Mouse (Mus musculus) ES-E14 (cell line): Measurements from ENCODE around the gene Rps6ka1. TPM values are rescaled to one million over a fixed set of nuclear protein-coding genes. Genes with fewer than 3 reads are reported as not detected.

Experiments
- DNase-seq: peaks from one replicate; pipeline ENCODE4 v3.0.0-alpha.2; 2013; ENCODE audit warnings: low read depth, low spot score
- H3K27ac ChIP-seq: 2 replicates; pipeline ENCODE4 v1.5.1; 2012; ENCODE audit warnings: low read depth, mild to moderate bottlenecking, low read length, moderate library complexity, mixed read lengths; ENCODE audit not compliant: poor library complexity, insufficient read depth, severe bottlenecking
- H3K36me3 ChIP-seq: 2 replicates; pipeline ENCODE4 v1.6.1; 2012; ENCODE audit warnings: mild to moderate bottlenecking, low read length, moderate library complexity, mixed read lengths; ENCODE audit not compliant: control insufficient read depth, poor library complexity, insufficient read depth, severe bottlenecking
- H3K4me1 ChIP-seq, 2 experiments: fragments of 150-350 bp in 1 of 2; sonication (generic) in 1 of 2; 2 replicates each; pipeline ENCODE4 v1.6.1; 2012; ENCODE audit warnings: low read length in 2 of 2, mild to moderate bottlenecking in 1 of 2, mixed read lengths in 1 of 2; ENCODE audit not compliant: control insufficient read depth in 2 of 2, insufficient read depth in 2 of 2, poor library complexity in 1 of 2
- H3K4me3 ChIP-seq, 2 experiments: fragments of 150-350 bp in 1 of 2; sonication (generic) in 1 of 2; 2 replicates each; pipeline ENCODE4 v1.5.1; 2012; ENCODE audit warnings: low read length in 2 of 2, low read depth in 1 of 2, mild to moderate bottlenecking in 1 of 2, mixed read lengths in 1 of 2; ENCODE audit not compliant: insufficient read depth in 1 of 2, poor library complexity in 1 of 2, severe bottlenecking in 1 of 2
- H3K9ac ChIP-seq: 2 replicates; pipeline ENCODE4 v1.6.1; 2012; ENCODE audit warnings: low read depth, mild to moderate bottlenecking, low read length, mixed read lengths; ENCODE audit not compliant: poor library complexity, insufficient read depth, severe bottlenecking
- H3K9me3 ChIP-seq: fragments of 150-350 bp; sonication (generic); 2 replicates; pipeline ENCODE4 v1.6.1; 2012; ENCODE audit warnings: low read depth, mild to moderate bottlenecking, low read length; ENCODE audit not compliant: control insufficient read depth, insufficient read depth
- CHD2 ChIP-seq: IDR thresholded peaks from 2 replicates; pipeline ENCODE4 v1.6.1; 2014; ENCODE audit warnings: mild to moderate bottlenecking, low read depth, low read length, inconsistent platforms
- HCFC1 ChIP-seq: IDR thresholded peaks from 2 replicates; pipeline ENCODE4 v1.6.1; 2012; ENCODE audit warnings: low read length, inconsistent platforms, borderline replicate concordance; ENCODE audit not compliant: insufficient read depth
- MAFK ChIP-seq: IDR thresholded peaks from 2 replicates; pipeline ENCODE4 v1.6.1; 2014; ENCODE audit warnings: mild to moderate bottlenecking, low read depth, low read length, inconsistent platforms; ENCODE audit not compliant: insufficient read depth
- ZC3H11A ChIP-seq: IDR thresholded peaks from 2 replicates; pipeline ENCODE4 v1.6.1; 2012; ENCODE audit warnings: low read depth, mild to moderate bottlenecking, inconsistent platforms, low read length, borderline replicate concordance
- ZNF384 ChIP-seq: IDR thresholded peaks from 2 replicates; pipeline ENCODE4 v1.6.1; 2012; ENCODE audit warnings: low read depth, low read length, inconsistent platforms
- in situ Hi-C, 2 experiments: fragments of 600-800 bp; cut with MboI; formaldehyde crosslinking; loops; one replicate each; pipeline ENCODE4 v1.15.1; 2025; ENCODE audit warnings: low sequenced_read_pairs in 2 of 2, inconsistent platforms in 1 of 2; ENCODE audit not compliant: unreplicated experiment in 2 of 2
- total RNA-seq: library from RNA; depleted of rRNA; stranded (reverse); fragments of 300-350 nt; gene quantifications from 2 replicates; pipeline ENCODE4 v1.2.3, GENCODE M21; 2012

Gene Rps6ka1
- total RNA-seq, 1 experiment: 87.1 TPM

GRCm38 (mm10) chr4:133816504-133816875 is 71.1 kb downstream of the Rps6ka1 start:
- Histone ChIP-seq H3K4me3 (peak overlapping the region; percentile 46 to 66), H3K36me3 (no peaks in the 10 kb centered on the region), H3K4me1 (peaks cover 3 to 12% of the 10 kb centered on the region in 2 experiments; a peak in 2 of 4 replicates), H3K9ac (peak overlapping the region; percentile 64), H3K9me3 (no peaks in the 10 kb centered on the region), H3K27ac (peak overlapping the region; percentile 100)
- no peak for DNase-seq
- in situ Hi-C loops: no loop called here
- TF ChIP-seq CHD2 (no peak), MAFK (no peak), ZC3H11A (no peak), ZNF384 (no peak), HCFC1 (no peak)

- Histone ChIP-seq H3K9me3 (no peaks in the 10 kb centered on the region), H3K4me3 (peak overlapping the region; percentile 46 to 66), H3K36me3 (no peaks in the 10 kb centered on the region), H3K4me1 (peaks cover 7 to 16% of the 10 kb centered on the region in 2 experiments), H3K9ac (peak overlapping the region; percentile 64), H3K27ac (peak overlapping the region; percentile 100)
- in situ Hi-C loops: no loop called here
- DNase-seq: peak; percentile 73
- no peak for TF ChIP-seq ZC3H11A
- no peak for TF ChIP-seq HCFC1
- TF ChIP-seq MAFK: no peak
- peak; percentile 58; the same call in 1 of the 2 replicates for TF ChIP-seq CHD2
- peak; percentile 70 for TF ChIP-seq ZNF384
Observed at GRCm38 (mm10) chr4:133815635-133816503, 71.7 kb downstream of the Rps6ka1 start.

GRCm38 (mm10) chr4:133814804-133815515 is 72.6 kb downstream of the Rps6ka1 start:
- in situ Hi-C loops: no loop called here
- no peaks in the 10 kb centered on the region for H3K36me3 ChIP-seq
- H3K27ac ChIP-seq: peak overlapping the region; percentile 100
- no peaks in the 10 kb centered on the region for H3K9me3 ChIP-seq
- TF ChIP-seq MAFK (no peak), ZNF384 (no peak; the same call in 1 of the 2 replicates), ZC3H11A (no peak), HCFC1 (no peak), CHD2 (no peak)
- peak overlapping the region; percentile 96 for H3K9ac ChIP-seq
- H3K4me3 ChIP-seq: peak overlapping the region; percentile 66 to 89
- no peak for DNase-seq
- peaks cover 7 to 15% of the 10 kb centered on the region in 2 experiments for H3K4me1 ChIP-seq

- Histone ChIP-seq H3K9me3 (no peaks in the 10 kb centered on the region), H3K9ac (peak overlapping the region; percentile 96), H3K4me1 (peaks cover 7 to 15% of the 10 kb centered on the region in 2 experiments), H3K27ac (peak overlapping the region; percentile 100), H3K36me3 (no peaks in the 10 kb centered on the region), H3K4me3 (peak overlapping the region; percentile 66 to 89)
- DNase-seq: peak; percentile 81
- in situ Hi-C loops: no loop called here
- TF ChIP-seq MAFK (no peak), ZC3H11A (no peak), CHD2 (peak; percentile 11; the same call in 1 of the 2 replicates), HCFC1 (no peak), ZNF384 (peak; percentile 97)
Observed at GRCm38 (mm10) chr4:133813992-133814803, 73.4 kb downstream of the Rps6ka1 start.
